Mouse (Mus musculus): ENCODE measurements around the gene Timm8a2. TPM values are rescaled to one million over a fixed set of nuclear protein-coding genes. Genes with fewer than 3 reads are reported as not detected.
A peak's percentile ranks its signal among the peaks of the same experiment; 100 is the strongest.

The Timm8a2 gene
- total and polyA plus RNA-seq, 3 experiments = 0.05 TPM; not detected in 2

- Histone ChIP-seq H3K4me1 (ENCODE audit: insufficient read depth, low read depth, low read length) (peaks cover 50% of the 10 kb centered on the region), H3K9me3 (replicated peaks) (0 out of 2 replicates have a peak, but pooled peaks cover 3% of the 10 kb centered on the region), H3K27me3 (ENCODE audit: insufficient read depth, low read length) (peaks cover 27% of the 10 kb centered on the region), H3K36me3 (replicated peaks) (no peaks in the 10 kb centered on the region), H3K4me3 (ENCODE audit: low read depth, low read length) (no peak overlapping the region)
- TF ChIP-seq POLR2AphosphoS5 (IDR thresholded peaks at IDR 0.05; ENCODE audit: insufficient replicate concordance, low read depth, low read length) (no peak), CTCF (IDR thresholded peaks at IDR 0.05; ENCODE audit: low read depth, low read length) (no peak)
- ATAC-seq (ENCODE audit: extremely low read depth, insufficient number of reproducible peaks, low FRiP score, poor library complexity, severe bottlenecking) = no peak
- no peak for DNase-seq (ENCODE audit: low spot score)
Observed at GRCm38 (mm10) chr14:122028926-122029745, 5.3 kb upstream of the Timm8a2 start.

DNA sequence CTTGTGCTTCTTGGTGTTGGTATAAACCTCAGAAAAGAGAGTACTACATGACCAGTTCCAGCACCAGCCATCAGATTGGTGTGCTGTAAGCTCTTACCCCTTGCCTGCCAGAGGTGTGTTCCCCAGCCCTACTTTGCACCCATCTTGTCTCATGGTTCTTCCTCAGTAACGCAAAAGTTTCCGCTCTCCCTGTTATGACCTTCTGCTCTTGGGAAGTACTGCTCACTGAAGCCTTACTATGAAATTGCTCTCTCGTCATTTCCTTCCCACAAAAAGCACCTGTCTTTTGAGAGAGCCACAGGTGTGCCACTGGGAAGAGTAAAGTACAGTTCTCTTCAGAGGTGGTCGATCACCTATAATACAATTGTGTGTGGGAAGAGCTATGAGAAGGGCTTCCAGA is 4.6 kb upstream of the Timm8a2 start:
- no peak for TF ChIP-seq GATA2 (IDR thresholded peaks at IDR 0.05; ENCODE audit: borderline replicate concordance, low read depth, low read length)
- TF ChIP-seq POLR2AphosphoS5 (IDR thresholded peaks at IDR 0.05; ENCODE audit: insufficient replicate concordance, low read depth, low read length) = no peak
- TF ChIP-seq GATA1 (IDR thresholded peaks at IDR 0.05; ENCODE audit: borderline replicate concordance, low read length) = no peak
- TF ChIP-seq CTCF (IDR thresholded peaks at IDR 0.05; ENCODE audit: low read depth, low read length) = no peak
- TF ChIP-seq TAL1 (conservative IDR thresholded peaks at IDR 0.05; ENCODE audit: low read depth, low read length) = no peak
- no peak for ATAC-seq (ENCODE audit: extremely low read depth, insufficient number of reproducible peaks, low FRiP score, poor library complexity, severe bottlenecking)

DNA sequence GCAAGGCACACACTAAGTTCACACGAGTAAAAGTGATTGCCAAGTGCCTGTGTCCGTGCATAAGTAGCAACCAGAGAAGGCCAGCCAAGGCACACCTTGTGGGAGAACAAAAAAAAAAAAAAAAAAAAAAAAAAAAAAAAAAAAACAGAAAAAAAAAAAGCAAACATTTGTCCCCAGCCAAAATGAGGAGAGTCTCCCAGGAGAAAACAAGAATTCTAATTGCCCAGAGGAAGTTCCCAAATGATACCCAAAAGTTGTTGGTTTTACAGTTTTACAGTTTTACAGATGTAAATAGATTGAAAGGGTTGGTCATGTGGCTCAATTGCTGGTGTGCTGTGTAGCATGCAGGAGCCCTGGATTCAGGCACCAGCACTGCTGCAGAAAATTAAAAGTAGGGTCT is 2.4 kb upstream of the Timm8a2 start:
- no peak for ATAC-seq (ENCODE audit: extremely low read depth, insufficient number of reproducible peaks, low FRiP score, poor library complexity, severe bottlenecking)
- Histone ChIP-seq H3K4me3 (ENCODE audit: low read depth, low read length) (no peak overlapping the region), H3K36me3 (replicated peaks) (no peaks in the 10 kb centered on the region), H3K27me3 (ENCODE audit: insufficient read depth, low read length) (peaks cover 27% of the 10 kb centered on the region), H3K9me3 (replicated peaks) (peaks cover 10% of the 10 kb centered on the region), H3K4me1 (ENCODE audit: insufficient read depth, low read depth, low read length) (peaks cover 35% of the 10 kb centered on the region)
- DNase-seq (ENCODE audit: low spot score) = no peak
- no peak for TF ChIP-seq GATA1 (IDR thresholded peaks at IDR 0.05; ENCODE audit: borderline replicate concordance, low read length)
- no peak for TF ChIP-seq TAL1 (conservative IDR thresholded peaks at IDR 0.05; ENCODE audit: low read depth, low read length)
- TF ChIP-seq GATA2 (IDR thresholded peaks at IDR 0.05; ENCODE audit: borderline replicate concordance, low read depth, low read length) = no peak
- TF ChIP-seq POLR2AphosphoS5 (IDR thresholded peaks at IDR 0.05; ENCODE audit: insufficient replicate concordance, low read depth, low read length) = no peak
- TF ChIP-seq CTCF (IDR thresholded peaks at IDR 0.05; ENCODE audit: low read depth, low read length) = no peak

More for the DNA sequence above, 4.6 kb upstream of the Timm8a2 start:
- Histone ChIP-seq H3K9me3 (replicated peaks) (peaks cover 7% of the 10 kb centered on the region; the same call in 1 of the 2 replicates), H3K4me3 (ENCODE audit: low read depth, low read length) (no peak overlapping the region), H3K27me3 (ENCODE audit: insufficient read depth, low read length) (peaks cover 27% of the 10 kb centered on the region), H3K36me3 (replicated peaks) (no peaks in the 10 kb centered on the region), H3K4me1 (ENCODE audit: insufficient read depth, low read depth, low read length) (peaks cover 43% of the 10 kb centered on the region)
- DNase-seq (ENCODE audit: low spot score) = no peak

DNA sequence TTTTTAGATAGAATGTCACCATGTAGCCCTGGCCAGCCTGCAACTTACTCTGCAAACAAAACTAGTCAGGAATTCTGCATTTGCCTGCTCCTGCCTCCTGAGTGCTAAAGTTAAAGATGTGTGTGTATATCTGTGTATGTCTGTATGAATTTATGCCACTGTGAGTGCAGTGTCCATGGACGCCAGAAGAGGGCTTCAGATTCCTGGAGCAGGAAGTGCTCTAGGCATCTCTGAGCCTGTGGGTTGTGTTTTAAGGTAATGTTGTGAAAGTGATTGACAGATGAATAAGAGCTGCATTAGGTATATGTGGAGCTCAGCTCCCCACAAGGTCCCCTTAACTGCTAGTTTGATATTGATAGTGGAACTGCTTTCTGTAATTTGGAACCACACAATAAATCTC is 707 bp downstream of the Timm8a2 start:
- Histone ChIP-seq H3K4me1 (ENCODE audit: insufficient read depth, low read depth, low read length) (peaks cover 38% of the 10 kb centered on the region), H3K4me3 (ENCODE audit: low read depth, low read length) (no peak overlapping the region), H3K27me3 (ENCODE audit: insufficient read depth, low read length) (peaks cover 7% of the 10 kb centered on the region), H3K9me3 (replicated peaks) (peaks cover 10% of the 10 kb centered on the region), H3K36me3 (replicated peaks) (no peaks in the 10 kb centered on the region)
- DNase-seq (ENCODE audit: low spot score) (no peak), ATAC-seq (ENCODE audit: extremely low read depth, insufficient number of reproducible peaks, low FRiP score, poor library complexity, severe bottlenecking) (no peak)
- no peak for TF ChIP-seq CTCF (IDR thresholded peaks at IDR 0.05; ENCODE audit: low read depth, low read length)
- no peak for TF ChIP-seq GATA2 (IDR thresholded peaks at IDR 0.05; ENCODE audit: borderline replicate concordance, low read depth, low read length)
- no peak for TF ChIP-seq POLR2AphosphoS5 (IDR thresholded peaks at IDR 0.05; ENCODE audit: insufficient replicate concordance, low read depth, low read length)
- no peak for TF ChIP-seq GATA1 (IDR thresholded peaks at IDR 0.05; ENCODE audit: borderline replicate concordance, low read length)
- no peak for TF ChIP-seq TAL1 (conservative IDR thresholded peaks at IDR 0.05; ENCODE audit: low read depth, low read length)

DNA sequence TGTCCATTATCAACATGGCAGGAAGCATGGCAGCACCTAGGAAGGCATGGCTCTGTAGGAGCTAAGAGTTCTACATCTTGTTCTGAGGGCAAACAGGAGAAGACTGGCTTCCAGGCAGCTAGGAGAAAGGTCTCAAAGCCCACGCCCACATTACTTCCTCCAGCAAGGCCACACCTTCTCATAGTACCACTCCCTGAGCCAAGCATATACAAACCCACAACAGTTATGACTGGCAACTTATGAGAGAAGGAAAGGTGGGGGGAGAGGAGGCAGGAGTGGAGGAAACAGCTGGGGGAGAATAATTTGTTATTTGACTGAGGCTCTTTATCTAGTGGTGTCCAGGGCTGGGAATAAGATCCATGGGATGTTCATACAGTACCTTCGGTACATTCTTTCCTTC is 1.4 kb downstream of the Timm8a2 start:
- DNase-seq (ENCODE audit: low spot score) = peak; percentile 57
- Histone ChIP-seq H3K36me3 (replicated peaks) (no peaks in the 10 kb centered on the region), H3K4me1 (ENCODE audit: insufficient read depth, low read depth, low read length) (peaks cover 44% of the 10 kb centered on the region), H3K4me3 (ENCODE audit: low read depth, low read length) (no peak overlapping the region), H3K9me3 (replicated peaks) (peaks cover 10% of the 10 kb centered on the region), H3K27me3 (ENCODE audit: insufficient read depth, low read length) (peaks cover under 1% of the 10 kb centered on the region)
- peak; percentile 76 for ATAC-seq (ENCODE audit: extremely low read depth, insufficient number of reproducible peaks, low FRiP score, poor library complexity, severe bottlenecking)
- no peak for TF ChIP-seq GATA1 (IDR thresholded peaks at IDR 0.05; ENCODE audit: borderline replicate concordance, low read length)
- no peak for TF ChIP-seq GATA2 (IDR thresholded peaks at IDR 0.05; ENCODE audit: borderline replicate concordance, low read depth, low read length)
- TF ChIP-seq POLR2AphosphoS5 (IDR thresholded peaks at IDR 0.05; ENCODE audit: insufficient replicate concordance, low read depth, low read length) = no peak
- TF ChIP-seq TAL1 (conservative IDR thresholded peaks at IDR 0.05; ENCODE audit: low read depth, low read length) = no peak
- TF ChIP-seq CTCF (IDR thresholded peaks at IDR 0.05; ENCODE audit: low read depth, low read length) = no peak

DNA sequence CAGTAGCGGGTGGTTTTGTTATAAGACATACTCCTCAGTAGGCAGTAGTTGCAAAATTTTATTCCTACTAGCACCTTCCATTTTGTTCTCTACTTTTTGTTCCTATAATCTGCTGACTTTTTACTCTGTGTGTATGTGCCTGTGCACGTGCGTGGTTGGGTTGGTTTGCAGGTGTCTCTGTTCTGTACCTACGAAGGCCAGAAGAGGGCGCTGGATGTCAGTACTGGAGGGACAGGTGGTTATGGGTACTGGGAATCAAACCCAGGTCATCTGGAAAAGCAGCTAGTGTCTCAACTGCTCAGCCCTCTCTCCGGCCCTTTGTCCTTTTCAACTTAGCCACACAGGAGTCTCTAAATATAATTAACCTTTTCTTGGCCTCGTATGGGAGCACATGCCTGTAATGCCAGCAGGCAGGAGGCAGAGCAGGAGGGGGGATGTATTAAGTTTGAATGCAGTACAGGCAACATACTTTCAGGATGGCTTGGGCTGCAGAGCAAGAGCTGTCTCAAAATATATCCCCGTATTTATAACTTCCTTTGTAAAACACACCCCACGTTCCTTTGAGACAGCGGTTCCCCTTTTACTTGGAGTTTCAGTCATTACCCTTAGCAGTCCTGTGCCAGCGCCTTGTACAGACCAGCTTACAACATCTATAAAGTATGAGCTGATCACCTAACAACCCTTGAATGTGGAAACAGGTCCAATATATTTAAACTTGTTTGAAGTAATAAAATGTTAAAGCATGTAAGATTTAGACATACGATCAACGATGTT is 4.6 kb downstream of the Timm8a2 start:
- H3K4me3 ChIP-seq (ENCODE audit: low read depth, low read length) = no peak overlapping the region
- DNase-seq (ENCODE audit: low spot score) (no peak), ATAC-seq (ENCODE audit: extremely low read depth, insufficient number of reproducible peaks, low FRiP score, poor library complexity, severe bottlenecking) (no peak)
- peaks cover 69% of the 10 kb centered on the region for H3K4me1 ChIP-seq (ENCODE audit: insufficient read depth, low read depth, low read length)
- H3K9me3 ChIP-seq (replicated peaks) = peaks cover 6% of the 10 kb centered on the region
- TF ChIP-seq GATA1 (IDR thresholded peaks at IDR 0.05; ENCODE audit: borderline replicate concordance, low read length) = no peak
- TF ChIP-seq CTCF (IDR thresholded peaks at IDR 0.05; ENCODE audit: low read depth, low read length) = no peak
- no peak for TF ChIP-seq TAL1 (conservative IDR thresholded peaks at IDR 0.05; ENCODE audit: low read depth, low read length)
- TF ChIP-seq POLR2AphosphoS5 (IDR thresholded peaks at IDR 0.05; ENCODE audit: insufficient replicate concordance, low read depth, low read length) = no peak
- TF ChIP-seq GATA2 (IDR thresholded peaks at IDR 0.05; ENCODE audit: borderline replicate concordance, low read depth, low read length) = no peak
- no peaks in the 10 kb centered on the region for H3K36me3 ChIP-seq (replicated peaks)
- no peaks in the 10 kb centered on the region; the same call in 1 of the 2 replicates for H3K27me3 ChIP-seq (ENCODE audit: insufficient read depth, low read length)

Data from G1E (cell line).